Mouse (Mus musculus): Measurements from ENCODE around the gene Mex3d. TPM values are rescaled to one million over a fixed set of nuclear protein-coding genes. Genes with fewer than 3 reads are reported as not detected.

The Mex3d gene
- polyA plus RNA-seq, 1 experiment, result not detected

- no peak overlapping the region; the same call in 1 of the 2 replicates for H3K27ac ChIP-seq (ENCODE audit: insufficient read depth, low read depth, low read length)
- TF ChIP-seq CTCF (IDR thresholded peaks at IDR 0.05; ENCODE audit: insufficient read depth, low read depth, low read length), result no peak
- no peak for TF ChIP-seq POLR2A (IDR thresholded peaks at IDR 0.05; ENCODE audit: insufficient read depth, low read depth, low read length)
- H3K4me1 ChIP-seq (ENCODE audit: control insufficient read depth, insufficient read depth, low read length), result peaks cover 21% of the 10 kb centered on the region
- H3K4me3 ChIP-seq (ENCODE audit: insufficient read depth, low read depth, low read length), result no peak overlapping the region
- WGBS, result 65% methylated on average over 9 of the region's 9 CpGs
These were observed 15.5 kb downstream of the Mex3d start for GRCm38 (mm10) chr10:80371983-80372382.

- no peak overlapping the region for H3K4me3 ChIP-seq (ENCODE audit: insufficient read depth, low read depth, low read length)
- TF ChIP-seq POLR2A (IDR thresholded peaks at IDR 0.05; ENCODE audit: insufficient read depth, low read depth, low read length) (no peak), CTCF (IDR thresholded peaks at IDR 0.05; ENCODE audit: insufficient read depth, low read depth, low read length) (no peak)
- peaks cover 22% of the 10 kb centered on the region for H3K4me1 ChIP-seq (ENCODE audit: control insufficient read depth, insufficient read depth, low read length)
- H3K27ac ChIP-seq (ENCODE audit: insufficient read depth, low read depth, low read length), result no peak overlapping the region
- WGBS, result 28% methylated on average over 12 of the region's 12 CpGs
These were observed 16.0 kb downstream of the Mex3d start for GRCm38 (mm10) chr10:80371411-80371966.

- peaks cover 22% of the 10 kb centered on the region for H3K4me1 ChIP-seq (ENCODE audit: control insufficient read depth, insufficient read depth, low read length)
- WGBS, result 57% methylated on average over 21 of the region's 21 CpGs
- TF ChIP-seq POLR2A (IDR thresholded peaks at IDR 0.05; ENCODE audit: insufficient read depth, low read depth, low read length), result no peak
- H3K27ac ChIP-seq (ENCODE audit: insufficient read depth, low read depth, low read length), result no peak overlapping the region
- H3K4me3 ChIP-seq (ENCODE audit: insufficient read depth, low read depth, low read length), result no peak overlapping the region
These were observed 17.3 kb downstream of the Mex3d start for GRCm38 (mm10) chr10:80369995-80370747.

- Histone ChIP-seq H3K27ac (ENCODE audit: insufficient read depth, low read depth, low read length) (no peak overlapping the region), H3K4me1 (ENCODE audit: control insufficient read depth, insufficient read depth, low read length) (peaks cover 25% of the 10 kb centered on the region), H3K4me3 (ENCODE audit: insufficient read depth, low read depth, low read length) (no peak overlapping the region)
- 91% methylated on average over 6 of the region's 6 CpGs for WGBS
- no peak for TF ChIP-seq POLR2A (IDR thresholded peaks at IDR 0.05; ENCODE audit: insufficient read depth, low read depth, low read length)
- no peak for TF ChIP-seq CTCF (IDR thresholded peaks at IDR 0.05; ENCODE audit: insufficient read depth, low read depth, low read length)
These were observed 19.1 kb downstream of the Mex3d start for GRCm38 (mm10) chr10:80368392-80368791.

GRCm38 (mm10) chr10:80367954-80368353 lies 19.5 kb downstream of the Mex3d start:
- Histone ChIP-seq H3K27ac (ENCODE audit: insufficient read depth, low read depth, low read length) (no peak overlapping the region), H3K4me1 (ENCODE audit: control insufficient read depth, insufficient read depth, low read length) (peaks cover 25% of the 10 kb centered on the region), H3K4me3 (ENCODE audit: insufficient read depth, low read depth, low read length) (no peak overlapping the region)
- TF ChIP-seq POLR2A (IDR thresholded peaks at IDR 0.05; ENCODE audit: insufficient read depth, low read depth, low read length) (no peak), CTCF (IDR thresholded peaks at IDR 0.05; ENCODE audit: insufficient read depth, low read depth, low read length) (no peak)
- WGBS, result 47% methylated on average over 5 of the region's 5 CpGs

- Histone ChIP-seq H3K27ac (ENCODE audit: insufficient read depth, low read depth, low read length) (no peak overlapping the region), H3K4me1 (ENCODE audit: control insufficient read depth, insufficient read depth, low read length) (peaks cover 15% of the 10 kb centered on the region), H3K4me3 (ENCODE audit: insufficient read depth, low read depth, low read length) (no peak overlapping the region)
- 57% methylated on average over 6 of the region's 6 CpGs for WGBS
- TF ChIP-seq POLR2A (IDR thresholded peaks at IDR 0.05; ENCODE audit: insufficient read depth, low read depth, low read length) (no peak), CTCF (IDR thresholded peaks at IDR 0.05; ENCODE audit: insufficient read depth, low read depth, low read length) (no peak)
These were observed 21.7 kb downstream of the Mex3d start for GRCm38 (mm10) chr10:80365736-80366135.

GRCm38 (mm10) chr10:80363734-80364133 lies 23.7 kb downstream of the Mex3d start:
- Histone ChIP-seq H3K4me1 (ENCODE audit: control insufficient read depth, insufficient read depth, low read length) (peaks cover 15% of the 10 kb centered on the region), H3K4me3 (ENCODE audit: insufficient read depth, low read depth, low read length) (no peak overlapping the region), H3K27ac (ENCODE audit: insufficient read depth, low read depth, low read length) (no peak overlapping the region)
- TF ChIP-seq POLR2A (IDR thresholded peaks at IDR 0.05; ENCODE audit: insufficient read depth, low read depth, low read length) (no peak), CTCF (IDR thresholded peaks at IDR 0.05; ENCODE audit: insufficient read depth, low read depth, low read length) (no peak)
- WGBS, result 46% methylated on average over 6 of the region's 6 CpGs

- Histone ChIP-seq H3K27ac (ENCODE audit: insufficient read depth, low read depth, low read length) (no peak overlapping the region), H3K4me3 (ENCODE audit: insufficient read depth, low read depth, low read length) (peak overlapping the region; percentile 27), H3K4me1 (ENCODE audit: control insufficient read depth, insufficient read depth, low read length) (peaks cover 28% of the 10 kb centered on the region)
- TF ChIP-seq CTCF (IDR thresholded peaks at IDR 0.05; ENCODE audit: insufficient read depth, low read depth, low read length), result no peak
- no peak for TF ChIP-seq POLR2A (IDR thresholded peaks at IDR 0.05; ENCODE audit: insufficient read depth, low read depth, low read length)
- 9% methylated on average over 31 of the region's 31 CpGs for WGBS
These were observed 29.3 kb downstream of the Mex3d start for GRCm38 (mm10) chr10:80357994-80358639.

- H3K27ac ChIP-seq (ENCODE audit: insufficient read depth, low read depth, low read length), result no peak overlapping the region
These were observed 30.1 kb downstream of the Mex3d start for GRCm38 (mm10) chr10:80357336-80357735.

More at GRCm38 (mm10) chr10:80357336-80357735, 30.1 kb downstream of the Mex3d start:
- Histone ChIP-seq H3K4me1 (ENCODE audit: control insufficient read depth, insufficient read depth, low read length) (peaks cover 28% of the 10 kb centered on the region), H3K4me3 (ENCODE audit: insufficient read depth, low read depth, low read length) (no peak overlapping the region; the same call in 1 of the 2 replicates)
- no peak for TF ChIP-seq POLR2A (IDR thresholded peaks at IDR 0.05; ENCODE audit: insufficient read depth, low read depth, low read length)
- TF ChIP-seq CTCF (IDR thresholded peaks at IDR 0.05; ENCODE audit: insufficient read depth, low read depth, low read length), result no peak
- 16% methylated on average over 7 of the region's 7 CpGs for WGBS

Data from olfactory bulb, adult 2 months (tissue).